Mouse (Mus musculus) left cerebral cortex, adult 2 months (tissue): Measurements from ENCODE around the gene Tead3. TPM values are rescaled to one million over a fixed set of nuclear protein-coding genes. Genes with fewer than 3 reads are reported as not detected.
"Not testable (repeated sequence)": the region's sequence is repeated elsewhere in the genome, so short reads cannot be mapped to it uniquely, and the experiment has no call there.

Source experiments
- DNase-seq, 2 experiments: peaks; one replicate each; pipeline ENCODE4 v3.0.0; 2021 to 2022; ENCODE audit warnings: low spot score in 2 of 2, mixed read lengths in 1 of 2; ENCODE audit errors: extremely low spot score in 1 of 2
- H3K27ac ChIP-seq: fragments of 200-600 bp; 2 replicates; pipeline ENCODE4 v1.8.1; 2022
- H3K4me3 ChIP-seq: fragments of 200-600 bp; 2 replicates; pipeline ENCODE4 v1.8.1; 2022
- CTCF ChIP-seq: fragments of 200-600 bp; IDR thresholded peaks from 2 replicates; pipeline ENCODE4 v1.8.1; 2022; ENCODE audit warnings: antibody characterized with exemption, mild to moderate bottlenecking, moderate library complexity
- intact Hi-C: fragments of 180-260 bp; cut with DNase I; formaldehyde crosslinking; loops from one replicate; pipeline ENCODE4 v1.15.1; 2025
- total RNA-seq, 2 experiments: library from RNA; stranded (reverse); gene quantifications; 2 replicates each; pipeline ENCODE4 v1.2.3; 2021

Tead3 gene
- total RNA-seq, 2 experiments from 2014 or later, result 2.9 to 3.0 TPM

DNA sequence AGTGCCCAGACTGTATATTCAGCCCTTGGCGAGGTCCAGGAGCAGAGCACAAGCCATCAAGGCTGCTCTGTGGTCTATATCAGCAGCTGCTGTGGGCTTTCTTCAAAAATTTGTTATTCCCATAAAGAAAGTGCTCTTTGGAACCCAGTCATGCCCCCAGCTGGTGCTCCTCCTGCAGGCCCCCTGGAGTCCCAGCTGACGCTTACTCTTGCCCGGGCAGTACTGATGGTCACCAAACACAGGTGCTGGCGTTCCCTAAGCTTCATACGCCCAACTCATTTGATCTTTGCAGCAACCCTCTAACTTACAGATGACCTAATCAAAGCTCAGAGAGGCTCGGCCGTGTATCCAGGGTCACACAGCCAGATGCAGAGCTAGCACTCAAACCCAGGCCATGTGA is 13.1 kb downstream of the Tead3 start:
- H3K4me3 ChIP-seq, result no peak overlapping the region
- TF ChIP-seq CTCF, result no peak
- intact Hi-C loops, result no loop called here
- DNase-seq, result no peak
- no peak overlapping the region for H3K27ac ChIP-seq

DNA sequence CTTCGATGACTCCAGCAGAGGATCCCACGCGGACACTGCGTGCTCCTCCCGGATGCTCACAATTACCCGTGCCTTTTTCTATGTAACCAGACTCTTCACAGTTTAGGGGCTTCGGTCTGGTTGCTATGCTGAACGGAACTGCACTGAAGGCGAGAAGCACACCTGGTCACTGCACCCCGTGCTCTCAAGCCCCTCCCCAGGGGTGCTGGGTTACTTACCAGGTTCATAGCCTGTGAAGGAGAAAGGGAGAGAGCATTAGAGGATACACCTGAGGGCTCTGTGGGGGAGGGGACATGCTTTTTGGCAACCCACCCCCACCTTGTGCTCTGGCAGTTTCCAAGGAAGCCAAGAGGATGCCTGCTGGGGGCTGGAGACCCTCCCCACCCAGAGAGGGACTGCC is 15.3 kb downstream of the Tead3 start:
- no peak for TF ChIP-seq CTCF
- Histone ChIP-seq H3K27ac (no peak overlapping the region), H3K4me3 (no peak overlapping the region)
- no peak for DNase-seq
- intact Hi-C loops, result no loop called here

DNA sequence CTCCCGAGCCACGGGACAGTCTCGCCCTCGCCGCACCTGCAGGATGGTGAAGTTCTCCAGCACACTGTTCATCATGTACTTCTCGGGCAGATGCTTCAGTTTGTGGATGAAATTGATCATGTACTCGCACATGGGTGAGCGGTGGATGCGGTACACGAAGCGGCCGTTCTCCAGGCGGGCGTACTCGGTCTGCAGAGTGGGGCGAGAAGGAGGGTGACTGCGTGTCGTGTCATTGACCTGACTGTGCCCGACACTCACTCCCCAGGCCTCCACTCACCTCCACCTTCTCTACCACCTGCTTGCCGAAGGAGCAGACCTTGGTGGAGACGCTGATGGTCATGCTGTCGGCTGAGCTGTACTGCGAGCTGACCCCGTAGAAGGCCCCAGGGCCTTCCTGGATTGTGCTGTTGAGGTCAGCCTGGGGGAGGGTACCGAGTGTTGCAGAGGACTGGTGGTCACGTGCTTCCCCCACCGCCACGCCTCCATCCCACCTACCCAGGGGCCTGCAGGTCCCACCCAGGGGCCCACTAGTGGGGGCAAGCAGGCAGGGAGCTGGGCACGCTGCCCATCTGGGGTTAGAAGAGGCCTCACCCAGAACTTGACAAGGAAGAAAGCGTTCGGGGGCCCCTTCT is 17.6 kb downstream of the Tead3 start:
- intact Hi-C loops, result no loop called here
- H3K4me3 ChIP-seq, result no peak overlapping the region
- no peak overlapping the region for H3K27ac ChIP-seq
- no peak for DNase-seq
- TF ChIP-seq CTCF, result no peak

DNA sequence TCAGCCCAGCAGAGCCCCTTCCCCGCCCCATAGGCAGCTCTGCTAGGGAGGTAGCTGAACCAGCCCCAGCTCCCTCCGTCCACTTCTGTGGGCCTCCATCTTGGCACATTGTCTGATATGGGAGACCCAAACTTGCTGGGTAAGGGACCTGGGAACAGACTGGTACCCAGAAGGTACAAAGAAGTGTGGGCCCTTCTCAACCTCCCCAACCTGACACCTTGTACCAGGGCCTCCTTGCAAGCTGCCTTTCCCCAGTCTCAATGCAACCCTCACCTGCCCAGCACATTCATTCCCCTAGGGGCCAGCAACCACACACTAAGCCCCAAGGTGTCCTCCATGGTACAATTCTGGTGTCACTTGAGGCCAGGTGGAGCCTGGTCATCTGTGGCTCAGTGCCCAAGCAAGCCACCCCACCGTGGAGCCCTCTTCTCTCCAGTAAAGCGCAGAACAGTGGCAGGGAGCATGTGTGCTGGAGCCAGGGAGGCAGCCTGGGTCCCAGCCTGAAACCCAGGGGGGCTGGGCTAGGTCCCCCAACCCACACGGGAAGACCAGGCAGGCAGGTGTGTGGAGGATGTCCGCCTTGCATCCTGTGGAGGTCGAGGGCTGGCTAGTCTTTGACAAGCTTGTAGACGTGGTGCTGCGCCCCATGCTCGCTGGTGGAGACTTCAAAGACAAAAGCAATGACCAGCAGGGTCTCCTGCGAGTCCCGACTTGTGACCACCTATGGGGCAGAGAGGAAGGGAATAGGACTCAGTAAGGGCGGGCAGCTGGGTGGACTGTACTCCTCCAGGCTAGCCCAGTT is 18.3 kb downstream of the Tead3 start:
- intact Hi-C loops, result no loop called here
- TF ChIP-seq CTCF, result no peak
- Histone ChIP-seq H3K27ac (no peak overlapping the region), H3K4me3 (no peak overlapping the region)
- no peak for DNase-seq

DNA sequence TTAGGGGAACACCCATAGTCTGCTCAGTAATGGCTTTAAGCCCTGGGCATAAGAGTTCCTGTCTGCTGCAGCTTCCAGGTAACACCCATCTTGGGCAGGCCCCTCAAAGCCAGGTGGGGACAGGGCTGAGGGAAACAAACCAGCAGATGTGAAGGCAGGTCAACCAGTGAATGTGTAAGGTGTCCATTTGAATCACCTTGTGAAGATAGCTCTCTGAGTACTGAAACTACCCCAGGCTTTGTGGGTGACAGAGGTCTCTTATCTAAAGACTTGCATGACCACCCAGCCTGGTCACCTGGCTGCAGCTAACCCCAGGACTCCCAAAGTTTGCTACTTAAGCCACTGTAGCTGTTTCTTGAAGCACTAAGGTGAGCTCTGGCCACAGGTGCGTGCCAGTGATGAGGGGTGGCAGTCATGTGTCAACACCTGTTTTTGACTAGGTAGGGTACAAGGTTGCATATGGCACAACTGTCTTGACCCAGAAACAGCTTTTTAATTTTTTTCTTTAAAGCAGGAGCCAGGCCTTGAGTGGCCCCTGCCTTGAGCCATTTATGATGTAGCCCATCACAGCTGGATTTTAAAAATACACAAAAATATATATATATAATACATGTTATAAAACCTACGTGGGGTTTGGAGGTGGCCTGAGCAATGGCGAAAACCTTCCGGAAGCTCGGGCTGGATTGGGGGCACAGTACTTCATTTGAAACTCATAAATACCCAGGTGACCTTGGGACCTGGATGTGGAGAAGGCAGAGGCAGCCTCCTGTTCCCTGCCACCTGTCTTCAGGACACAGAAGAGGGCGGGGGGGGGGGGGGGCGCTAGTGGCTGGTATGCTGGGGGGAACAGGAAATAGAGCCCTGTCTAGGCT is 19.1 kb downstream of the Tead3 start:
- no peak for DNase-seq
- no peak overlapping the region for H3K27ac ChIP-seq
- intact Hi-C loops, result no loop called here
- TF ChIP-seq CTCF, result no peak
- no peak overlapping the region for H3K4me3 ChIP-seq

DNA sequence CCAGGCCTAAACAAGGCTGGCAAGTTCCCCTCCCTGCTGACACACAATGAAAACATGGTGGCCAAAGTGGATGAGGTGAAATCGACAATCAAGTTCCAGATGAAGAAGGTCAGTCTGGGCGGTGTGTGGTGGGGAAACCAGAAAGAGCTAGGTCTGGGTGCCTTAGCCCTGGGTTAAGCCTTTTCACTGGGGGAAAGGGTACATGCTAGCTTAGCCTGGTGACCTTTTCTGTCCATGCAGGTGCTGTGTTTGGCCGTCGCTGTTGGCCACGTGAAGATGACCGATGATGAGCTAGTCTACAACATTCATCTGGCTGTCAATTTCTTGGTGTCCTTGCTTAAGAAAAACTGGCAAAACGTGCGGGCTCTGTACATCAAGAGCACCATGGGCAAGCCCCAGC is 20.0 kb downstream of the Tead3 start:
- DNase-seq, H3K4me3 ChIP-seq, H3K27ac ChIP-seq, intact Hi-C loops: not testable (repeated sequence)

DNA sequence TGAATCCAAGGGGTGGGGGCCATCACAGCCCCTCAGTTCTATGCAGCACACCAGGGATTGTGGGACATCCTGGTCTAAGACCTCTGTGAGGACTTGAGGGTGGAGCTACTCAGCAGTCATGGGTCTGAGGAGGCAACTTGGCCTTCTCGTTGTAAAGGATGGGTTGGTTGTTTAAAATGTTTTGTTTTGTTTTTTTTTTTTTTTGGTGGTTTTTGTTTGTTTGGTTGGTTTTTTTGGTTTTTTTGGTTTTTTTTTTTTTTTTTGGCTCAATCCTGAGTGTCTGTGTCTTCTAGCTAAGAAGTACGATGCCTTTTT is 20.4 kb downstream of the Tead3 start:
- TF ChIP-seq CTCF, result no peak
- Histone ChIP-seq H3K27ac (no peak overlapping the region), H3K4me3 (no peak overlapping the region)
- intact Hi-C loops, result no loop called here
- no peak for DNase-seq

DNA sequence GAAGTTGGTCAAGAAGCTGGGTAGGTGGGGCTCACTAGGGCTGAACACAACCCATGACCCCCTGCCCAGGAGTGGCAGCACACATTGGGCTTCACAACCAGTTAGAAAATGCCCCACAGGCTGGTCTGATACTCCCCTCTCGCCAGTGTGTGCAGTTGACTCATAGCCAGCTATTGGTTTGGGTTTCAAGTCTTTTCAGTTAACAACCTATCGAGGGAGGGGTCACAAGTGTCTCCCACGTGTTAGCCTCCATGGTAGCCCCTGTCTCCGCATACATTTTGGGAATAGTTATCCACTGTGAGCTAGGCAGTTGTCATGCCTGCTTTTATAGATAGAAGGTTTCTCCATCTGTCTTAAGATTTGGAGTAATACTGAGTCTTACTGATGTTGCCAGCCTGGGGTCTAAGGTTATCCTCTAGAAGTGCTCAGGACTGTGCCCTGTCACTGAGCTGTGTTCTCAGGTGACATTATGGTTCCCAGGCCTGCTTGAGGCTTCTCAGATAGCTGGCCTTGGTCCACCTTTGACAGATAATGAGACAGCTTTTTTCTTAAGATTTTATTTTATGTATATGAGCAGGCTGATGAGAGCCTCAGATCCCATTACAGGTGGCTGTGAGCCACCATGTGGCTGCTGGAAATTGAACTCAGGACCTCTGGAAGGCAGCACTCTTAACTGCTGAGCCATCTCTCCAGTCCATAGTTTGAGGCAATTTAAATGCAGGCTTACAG is 20.9 kb downstream of the Tead3 start:
- intact Hi-C loops, result loop anchor here (2.0 kb wide), 1 partner anchor 193 kb away; no protein-coding TSS in a partner anchor
- no peak for DNase-seq
- Histone ChIP-seq H3K27ac (no peak overlapping the region), H3K4me3 (peak overlapping the region; percentile 79)
- no peak for TF ChIP-seq CTCF

DNA sequence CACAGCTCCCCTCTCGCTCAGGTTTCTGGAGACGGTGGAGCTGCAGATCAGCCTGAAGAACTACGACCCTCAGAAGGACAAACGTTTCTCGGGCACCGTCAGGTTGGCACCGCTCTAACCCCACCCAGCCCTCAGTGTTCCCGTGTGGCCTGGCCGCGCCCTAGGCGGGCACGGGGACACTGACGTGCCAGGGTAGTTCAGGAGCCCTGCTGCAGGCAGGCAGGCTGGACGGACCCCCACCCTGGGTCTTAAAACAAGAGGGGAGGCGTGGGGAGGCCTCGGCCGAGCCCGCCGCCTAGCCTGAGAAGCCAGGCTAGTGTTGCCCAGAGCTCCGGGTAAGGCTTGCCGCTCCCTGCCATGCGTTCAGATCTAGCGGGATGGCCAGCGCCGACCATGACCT is 21.7 kb downstream of the Tead3 start:
- DNase-seq, result no peak

DNA sequence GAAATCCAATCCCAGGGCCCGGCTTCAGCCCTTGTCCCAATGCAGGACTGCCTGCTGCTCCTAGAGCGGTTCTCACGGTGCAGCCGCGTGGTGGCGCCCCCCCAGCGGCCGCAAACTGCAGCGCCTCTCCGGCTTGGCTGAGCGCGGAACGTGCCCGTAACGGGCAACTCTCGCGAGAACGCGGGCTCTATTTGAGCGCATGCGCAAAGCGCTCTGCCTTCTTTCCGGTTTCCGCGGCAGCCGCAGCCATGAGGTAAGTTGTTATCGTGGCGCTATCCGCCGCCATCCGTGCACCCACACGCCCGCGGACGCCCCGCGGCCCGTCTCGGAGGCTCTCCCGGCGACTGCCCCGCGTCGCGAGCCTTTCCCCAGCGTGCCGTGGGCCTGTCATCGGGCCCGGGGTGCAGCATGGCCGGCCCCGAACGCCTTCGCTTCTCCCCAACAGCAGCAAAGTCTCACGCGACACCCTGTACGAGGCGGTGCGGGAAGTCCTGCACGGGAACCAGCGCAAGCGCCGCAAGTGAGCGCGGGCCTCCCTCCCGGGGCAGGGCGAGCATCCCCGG is 22.2 kb downstream of the Tead3 start, which contains the start of gene Rpl10a:
TSS of gene Rpl10a (plus strand) at position 106 of the 563 bp plus-strand sequence.
- no peak; the same call in none of the 2 replicates for TF ChIP-seq CTCF
- peak within 1 kb of the TSS; percentile 92 for H3K27ac ChIP-seq
- intact Hi-C loops, result loop anchor here (2.0 kb wide), 1 partner anchor 194 kb away; no protein-coding TSS in a partner anchor
- DNase-seq, result peak; percentile 97
- peak within 1 kb of the TSS; percentile 79 for H3K4me3 ChIP-seq

More for the DNA sequence above, 21.7 kb downstream of the Tead3 start:
- intact Hi-C loops, result loop anchor here (2.0 kb wide), 1 partner anchor 194 kb away; no protein-coding TSS in a partner anchor
- TF ChIP-seq CTCF, result no peak
- Histone ChIP-seq H3K4me3 (peak overlapping the region; percentile 79), H3K27ac (peak overlapping the region; percentile 92)

DNA sequence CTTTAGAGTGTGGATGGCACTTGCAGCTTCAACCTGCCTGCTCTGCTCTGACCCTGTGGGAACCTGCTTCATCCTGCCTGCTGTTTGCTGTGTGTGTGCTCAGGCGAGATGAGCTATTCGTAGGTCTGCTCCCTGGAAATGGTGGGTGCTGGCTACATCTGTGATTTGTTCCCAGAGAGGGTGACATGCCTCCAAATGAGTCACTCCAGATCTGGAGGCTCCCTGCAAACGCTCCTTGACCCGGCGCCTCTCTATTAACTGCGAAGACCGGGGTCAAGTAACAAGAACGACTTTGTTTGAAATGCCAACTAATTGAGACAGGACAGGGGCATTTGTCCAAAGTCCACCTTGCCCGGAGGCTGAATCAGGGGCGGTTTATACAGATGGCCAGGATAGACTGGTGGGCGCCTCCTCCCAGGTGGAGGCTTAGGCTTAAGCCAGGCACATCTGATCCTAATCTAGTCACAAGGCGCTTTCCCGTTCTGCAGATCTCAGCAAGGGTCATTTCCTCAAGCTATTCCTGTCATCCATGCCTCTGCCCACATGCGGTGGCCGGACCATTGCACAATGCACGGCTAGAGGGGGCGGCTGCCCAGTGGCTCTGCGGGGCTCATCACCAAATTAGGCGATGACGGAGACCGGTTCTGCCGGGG is 22.8 kb downstream of the Tead3 start:
- H3K27ac ChIP-seq, result peak overlapping the region; percentile 92
- DNase-seq, result peak in 1 of 2 experiments; percentile 52
- intact Hi-C loops, result loop anchor here (2.0 kb wide), 1 partner anchor 195 kb away; no protein-coding TSS in a partner anchor
- peak overlapping the region; percentile 79 for H3K4me3 ChIP-seq
- no peak for TF ChIP-seq CTCF
